Mouse (Mus musculus): ENCODE data around the gene a.

DNA sequence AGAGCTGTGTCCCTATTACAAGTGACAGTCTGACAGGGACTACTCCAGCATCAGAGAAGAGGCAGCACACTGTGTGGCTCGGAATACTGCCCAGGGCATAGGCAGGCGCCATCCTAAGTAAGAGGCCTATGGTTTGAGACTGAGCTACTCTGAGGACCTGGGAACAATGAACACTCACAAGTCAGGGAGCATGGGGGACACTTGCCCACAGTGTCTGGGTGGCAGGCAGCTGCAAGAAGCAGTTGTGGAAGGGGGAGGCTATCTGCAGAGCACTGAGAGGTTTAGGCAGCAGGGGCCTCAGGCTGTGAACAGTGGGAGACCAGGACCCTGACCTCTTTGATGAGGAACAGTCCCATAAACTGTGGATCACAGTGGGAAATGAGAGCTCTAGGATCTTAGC lies 137.1 kb downstream of the a start:
- TF ChIP-seq POLR2A (IDR thresholded peaks at IDR 0.05; ENCODE audit: insufficient read depth, low read depth, low read length) = no peak
- TF ChIP-seq CTCF (IDR thresholded peaks at IDR 0.05; ENCODE audit: insufficient read depth, low read depth, low read length) = no peak
